Mouse (Mus musculus) kidney, embryonic 14.5 days (tissue): ENCODE data around the gene Hist1h3d. TPM values are rescaled to one million over a fixed set of nuclear protein-coding genes. Genes with fewer than 3 reads are reported as not detected.
A peak's percentile ranks its signal among the peaks of the same experiment; 100 is the strongest.

Source experiments
- ATAC-seq: fragments of 200-750 bp; cut with Nextera tagmentation; 2 replicates; pipeline ENCODE4 v1.8.0; 2017; ENCODE audit warnings: moderate number of reproducible peaks, mild to moderate bottlenecking, moderate TSS enrichment, moderate library complexity; ENCODE audit not compliant: low FRiP score, low TSS enrichment
- H3K27ac ChIP-seq: fragments of 300-500 bp; sonication (generic); 2 replicates; pipeline ENCODE4 v1.5.1; 2014; ENCODE audit warnings: low read depth, mild to moderate bottlenecking, low read length, moderate library complexity, mixed read lengths
- H3K27me3 ChIP-seq: fragments of 300-500 bp; sonication (generic); 2 replicates; pipeline ENCODE4 v1.6.1; 2014; ENCODE audit warnings: mild to moderate bottlenecking, low read length; ENCODE audit not compliant: control insufficient read depth, insufficient read depth
- H3K36me3 ChIP-seq: fragments of 300-500 bp; sonication (generic); 2 replicates; pipeline ENCODE4 v1.6.1; 2014; ENCODE audit warnings: low read length, mixed read lengths; ENCODE audit not compliant: control insufficient read depth, insufficient read depth
- H3K4me1 ChIP-seq: fragments of 300-500 bp; sonication (generic); 2 replicates; pipeline ENCODE4 v1.6.1; 2014; ENCODE audit warnings: low read length, mixed read lengths; ENCODE audit not compliant: control insufficient read depth, insufficient read depth
- H3K4me2 ChIP-seq: fragments of 300-500 bp; sonication (generic); replicated peaks from 2 replicates; pipeline ENCODE4 v1.6.1; 2014; ENCODE audit warnings: low read depth, mild to moderate bottlenecking, low read length
- H3K4me3 ChIP-seq: fragments of 300-500 bp; sonication (generic); 2 replicates; pipeline ENCODE4 v1.5.1; 2014; ENCODE audit warnings: mild to moderate bottlenecking, low read length
- H3K9ac ChIP-seq: fragments of 300-500 bp; sonication (generic); 2 replicates; pipeline ENCODE4 v1.6.1; 2014; ENCODE audit warnings: low read depth, mild to moderate bottlenecking, low read length, moderate library complexity
- H3K9me3 ChIP-seq: fragments of 300-500 bp; sonication (generic); 2 replicates; pipeline ENCODE4 v1.6.1; 2016; ENCODE audit warnings: low read length; ENCODE audit not compliant: control insufficient read depth
- WGBS: fragments of 180-500 bp; shearing (Covaris S2); extraction: QIAGEN DNeasy Blood & Tissue Kit; methylation state at CpG from one replicate; pipeline ENCODE4 v1.1.7; 2014; 5-methylcytosine and 5-hydroxymethylcytosine counted together
- polyA plus RNA-seq: library from polyadenylated mRNA; unstranded; fragments of >200 nt; fragmentation: Nextera tagmentation; extraction: Ambion mirVana; gene quantifications from 2 replicates; pipeline ENCODE4 v1.2.1, GENCODE M21; 2014

Gene Hist1h3d
- 12.0 and 14.7 TPM in 2 replicates for polyA plus RNA-seq

DNA sequence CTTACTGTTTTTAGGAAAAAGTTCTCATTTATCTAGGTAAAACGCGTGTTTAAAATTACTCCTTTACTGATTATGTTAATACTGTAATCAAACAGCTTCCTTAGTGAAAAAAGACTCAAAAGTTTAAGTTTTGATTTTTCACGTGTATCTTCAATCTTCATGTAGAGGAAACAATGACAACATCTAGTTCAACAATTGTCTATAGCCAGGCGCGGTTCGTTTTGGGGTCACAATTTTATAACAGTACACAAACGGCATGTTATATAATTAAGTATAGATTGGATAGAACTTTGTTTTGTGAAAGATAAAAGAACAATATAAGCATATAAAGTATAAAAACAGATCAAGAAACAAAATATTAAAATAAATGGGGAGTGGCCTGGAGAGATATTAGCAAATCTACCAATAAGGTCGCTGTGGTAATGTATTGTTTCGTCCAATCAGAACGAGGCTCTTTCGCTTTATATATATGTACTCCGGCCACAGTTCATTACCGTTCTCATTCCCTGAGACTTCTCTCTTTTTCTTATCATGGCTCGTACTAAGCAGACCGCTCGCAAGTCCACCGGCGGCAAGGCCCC is at the start of gene Hist1h3d:
TSS of gene Hist1h3d (plus strand) at position 493 of the 581 bp plus-strand sequence.
- H3K27ac ChIP-seq = peak within 1 kb of the TSS; percentile 94
- WGBS = under 1% methylated on average over 18 of the region's 18 CpGs
- H3K4me1 ChIP-seq = 0 out of 2 replicates have a peak, but pooled peaks cover 6% of the 10 kb centered on the region
- H3K9ac ChIP-seq = peak within 1 kb of the TSS; percentile 80
- H3K27me3 ChIP-seq = no peaks in the 10 kb centered on the region
- H3K4me3 ChIP-seq = peak within 1 kb of the TSS; percentile 54
- no peaks in the 10 kb centered on the region for H3K9me3 ChIP-seq
- H3K36me3 ChIP-seq = no peaks in the 10 kb centered on the region
- peak within 1 kb of the TSS; percentile 60 for H3K4me2 ChIP-seq
- ATAC-seq = peak; percentile 66

DNA sequence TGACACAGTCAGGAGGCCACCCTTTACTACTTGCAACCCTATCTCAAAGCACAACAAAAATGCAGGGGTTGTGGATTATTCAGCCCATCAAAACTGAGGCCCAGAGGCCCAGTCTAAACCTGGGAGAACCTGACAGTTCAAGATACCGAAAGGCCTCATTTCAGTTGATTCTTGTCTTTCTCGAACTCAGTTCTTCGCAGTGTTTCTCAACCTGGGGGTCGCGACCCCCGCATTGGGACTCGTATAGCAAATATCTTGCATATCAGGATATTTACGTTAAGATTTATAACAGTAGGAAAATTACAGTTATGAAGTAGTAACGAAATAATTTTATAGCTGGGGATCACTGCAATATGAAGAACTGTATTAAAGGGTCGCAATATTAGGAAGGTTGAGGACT is 49.7 kb upstream of the Hist1h3d start:
- peak overlapping the region; percentile 34; the same call in 1 of the 2 replicates for H3K9ac ChIP-seq
- H3K4me1 ChIP-seq = peaks cover 6% of the 10 kb centered on the region; the same call in 1 of the 2 replicates
- H3K9me3 ChIP-seq = no peaks in the 10 kb centered on the region
- H3K27ac ChIP-seq = no peak overlapping the region
- H3K4me2 ChIP-seq = peak overlapping the region; percentile 43
- no peaks in the 10 kb centered on the region for H3K27me3 ChIP-seq
- H3K4me3 ChIP-seq = peak overlapping the region; percentile 45
- ATAC-seq = no peak
- no peaks in the 10 kb centered on the region for H3K36me3 ChIP-seq
- WGBS = 2% methylated on average over 10 of the region's 10 CpGs

DNA sequence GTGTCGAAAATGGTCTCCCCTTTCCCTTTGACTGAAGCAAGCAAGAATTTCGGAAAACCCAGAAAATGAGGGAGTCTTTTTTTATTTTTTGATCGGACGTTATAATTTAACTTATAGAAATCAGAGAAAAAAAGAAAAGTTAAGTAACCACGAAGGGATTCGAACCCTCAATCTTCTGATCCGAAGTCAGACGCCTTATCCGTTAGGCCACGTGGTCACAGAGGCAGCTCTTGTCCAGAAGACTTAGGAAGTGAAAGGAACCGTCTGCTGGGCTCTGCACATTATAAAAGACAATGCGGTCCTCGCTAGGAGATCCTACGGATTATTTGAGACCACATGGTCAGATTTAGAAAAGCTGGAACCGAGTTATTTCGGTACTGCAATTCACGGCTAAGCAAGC is 49.3 kb upstream of the Hist1h3d start:
- Histone ChIP-seq H3K4me1 (peaks cover 6% of the 10 kb centered on the region; the same call in 1 of the 2 replicates), H3K4me2 (peak overlapping the region; percentile 43), H3K27me3 (no peaks in the 10 kb centered on the region), H3K27ac (no peak overlapping the region), H3K9me3 (no peaks in the 10 kb centered on the region), H3K4me3 (peak overlapping the region; percentile 45), H3K9ac (peak overlapping the region; percentile 35; the same call in 1 of the 2 replicates), H3K36me3 (no peaks in the 10 kb centered on the region)
- ATAC-seq = peak; percentile 46; the same call in 1 of the 2 replicates
- under 1% methylated on average over 17 of the region's 17 CpGs for WGBS

DNA sequence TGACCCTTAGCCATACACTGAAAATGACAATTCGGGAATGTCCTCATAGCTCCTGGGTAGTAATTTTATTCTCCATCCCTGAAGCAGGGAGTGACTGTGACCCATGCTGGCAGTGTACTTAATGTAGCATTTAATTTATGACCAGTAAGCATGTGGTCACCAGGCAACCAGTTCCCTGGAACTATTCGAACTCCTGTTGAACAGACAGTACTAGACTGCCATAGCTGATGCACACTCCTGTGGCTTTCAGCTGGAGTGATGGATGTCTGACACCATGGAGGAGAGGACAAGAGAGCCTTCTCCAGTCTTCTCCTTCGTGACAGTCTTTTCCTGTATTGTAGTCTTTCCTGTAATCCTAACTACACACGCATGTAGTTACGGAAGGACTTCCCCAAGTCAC is 46.6 kb upstream of the Hist1h3d start:
- no peaks in the 10 kb centered on the region for H3K9me3 ChIP-seq
- H3K4me1 ChIP-seq = peaks cover 13% of the 10 kb centered on the region
- peak; percentile 16; the same call in 1 of the 2 replicates for ATAC-seq
- H3K4me2 ChIP-seq = peak overlapping the region; percentile 69; the same call in 1 of the 2 replicates
- 0 out of 2 replicates have a peak overlapping the region, but pooled peaks have one; percentile 0 for H3K4me3 ChIP-seq
- H3K27me3 ChIP-seq = no peaks in the 10 kb centered on the region
- H3K27ac ChIP-seq = no peak overlapping the region
- WGBS = 46% methylated on average over 5 of the region's 5 CpGs
- H3K36me3 ChIP-seq = no peaks in the 10 kb centered on the region
- H3K9ac ChIP-seq = no peak overlapping the region

DNA sequence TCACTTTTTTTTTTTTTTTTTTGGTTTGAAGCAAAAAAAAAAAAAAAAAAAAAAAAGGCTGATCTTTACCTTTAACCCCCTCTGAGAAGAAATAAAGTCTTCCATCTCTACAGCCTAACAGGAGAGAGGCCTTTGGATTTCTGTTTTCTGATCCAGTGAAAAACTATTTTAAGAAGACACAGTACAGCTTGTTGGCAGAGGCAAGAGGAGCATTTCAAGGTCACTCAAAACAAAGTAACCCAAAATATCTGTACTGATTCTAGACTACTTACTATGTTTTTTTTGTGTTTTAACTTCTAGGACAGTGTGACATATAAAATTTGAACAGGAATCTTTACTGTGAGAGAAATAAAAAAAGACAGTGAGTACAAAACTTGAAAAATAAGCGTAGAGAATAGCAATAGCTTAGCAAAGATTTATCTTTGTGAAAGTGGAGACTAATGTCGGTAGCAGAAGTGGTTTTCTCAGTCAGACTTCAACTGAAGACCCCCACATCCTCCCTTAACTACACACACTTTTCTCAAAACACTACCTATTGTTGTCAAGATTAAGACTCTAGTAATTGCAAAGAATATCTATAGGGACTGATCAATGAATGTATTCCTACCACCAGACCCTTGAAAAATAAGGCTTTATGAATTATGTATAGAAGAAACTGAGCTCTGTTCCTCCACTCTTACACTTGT is 45.9 kb upstream of the Hist1h3d start:
- H3K9ac ChIP-seq = peak overlapping the region; percentile 89
- ATAC-seq = no peak
- no peaks in the 10 kb centered on the region for H3K9me3 ChIP-seq
- H3K27ac ChIP-seq = peak overlapping the region; percentile 99
- no peaks in the 10 kb centered on the region for H3K36me3 ChIP-seq
- peaks cover 13% of the 10 kb centered on the region for H3K4me1 ChIP-seq
- no peaks in the 10 kb centered on the region for H3K27me3 ChIP-seq
- peak overlapping the region; percentile 69 for H3K4me2 ChIP-seq
- WGBS = 14% methylated on average over 2 of the region's 2 CpGs
- peak overlapping the region; percentile 62 for H3K4me3 ChIP-seq

DNA sequence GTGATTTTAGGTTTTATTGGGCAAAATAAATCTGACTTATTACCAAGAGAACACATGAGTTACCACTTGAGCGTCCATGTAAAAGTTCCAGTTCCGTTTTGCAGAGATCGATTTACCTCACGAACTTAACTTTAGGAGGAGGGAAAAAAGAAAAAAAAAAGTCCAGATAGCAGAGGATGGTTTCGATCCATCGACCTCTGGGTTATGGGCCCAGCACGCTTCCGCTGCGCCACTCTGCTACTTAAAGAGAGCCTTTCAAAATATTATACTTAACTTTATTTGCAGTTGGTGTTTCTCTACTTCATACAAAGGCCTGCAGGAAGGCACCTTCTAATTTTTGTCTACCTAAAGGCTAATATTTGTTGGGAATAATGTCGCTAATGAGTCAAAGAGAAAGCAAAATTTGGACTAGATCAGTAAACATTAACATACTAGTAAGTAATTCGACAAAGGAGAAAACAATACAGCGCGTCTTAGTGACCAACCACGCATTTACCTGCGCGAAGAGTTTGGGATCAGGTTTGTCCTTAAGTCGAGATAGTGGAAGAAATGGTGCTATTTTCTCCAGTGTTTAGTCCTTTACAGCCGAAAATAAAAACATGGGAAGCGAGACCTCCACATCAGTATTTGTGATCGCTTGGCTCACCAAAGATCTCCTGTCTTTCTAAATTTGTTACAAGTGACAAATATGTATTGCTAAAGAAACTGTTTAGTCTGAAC is 45.2 kb upstream of the Hist1h3d start:
- peaks cover 13% of the 10 kb centered on the region for H3K4me1 ChIP-seq
- peak overlapping the region; percentile 99 for H3K27ac ChIP-seq
- peak overlapping the region; percentile 89 for H3K9ac ChIP-seq
- WGBS = under 1% methylated on average over 20 of the region's 20 CpGs
- H3K4me3 ChIP-seq = peak overlapping the region; percentile 62
- no peak for ATAC-seq
- H3K9me3 ChIP-seq = no peaks in the 10 kb centered on the region
- H3K4me2 ChIP-seq = peak overlapping the region; percentile 69
- no peaks in the 10 kb centered on the region for H3K36me3 ChIP-seq
- no peaks in the 10 kb centered on the region for H3K27me3 ChIP-seq

DNA sequence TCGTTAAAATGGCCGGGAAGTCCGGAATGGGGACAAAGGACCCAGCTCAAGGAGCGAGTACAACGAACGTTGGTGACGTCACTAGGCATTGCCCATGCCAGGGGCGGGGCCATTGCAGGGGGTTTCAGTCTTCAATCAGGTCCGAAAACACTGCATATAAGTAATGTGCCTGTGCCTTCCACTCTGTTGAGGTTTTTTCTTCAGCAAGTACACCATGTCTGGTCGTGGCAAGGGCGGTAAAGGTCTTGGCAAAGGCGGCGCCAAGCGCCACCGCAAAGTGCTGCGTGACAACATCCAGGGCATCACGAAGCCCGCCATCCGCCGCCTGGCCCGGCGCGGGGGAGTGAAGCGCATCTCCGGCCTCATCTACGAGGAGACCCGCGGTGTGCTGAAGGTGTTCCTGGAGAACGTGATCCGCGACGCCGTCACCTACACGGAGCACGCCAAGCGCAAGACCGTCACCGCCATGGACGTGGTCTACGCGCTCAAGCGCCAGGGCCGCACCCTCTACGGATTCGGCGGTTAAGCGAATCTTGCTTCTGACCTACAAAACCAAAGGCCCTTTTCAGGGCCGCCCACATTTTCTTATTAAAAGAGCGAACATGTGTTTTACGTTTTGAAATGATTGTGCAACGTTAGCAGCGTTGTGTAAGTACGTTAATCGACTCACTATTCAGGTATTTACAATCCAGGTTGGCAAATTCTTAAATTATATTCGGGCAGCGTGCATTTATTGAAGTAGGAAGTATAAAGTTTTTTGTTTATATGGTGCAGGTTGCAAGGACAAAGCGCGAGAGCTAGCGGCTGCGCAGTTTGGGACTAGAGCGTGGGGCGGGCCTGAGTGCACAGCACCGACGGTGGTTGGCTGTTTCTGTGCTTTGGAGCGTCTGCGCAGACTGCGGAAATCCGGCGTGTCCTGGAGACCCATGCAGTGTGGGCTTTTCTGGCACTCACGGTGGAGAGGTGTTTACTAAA is 44.4 kb upstream of the Hist1h3d start, which contains the start of gene Hist1h4h:
TSS of gene Hist1h4h (plus strand) at position 150 of the 975 bp plus-strand sequence.
- Histone ChIP-seq H3K9me3 (no peaks in the 10 kb centered on the region), H3K4me2 (peak within 1 kb of the TSS; percentile 69), H3K4me3 (peak within 1 kb of the TSS; percentile 62), H3K4me1 (peaks cover 14% of the 10 kb centered on the region), H3K36me3 (no peaks in the 10 kb centered on the region), H3K9ac (peak within 1 kb of the TSS; percentile 89), H3K27ac (peak within 1 kb of the TSS; percentile 99), H3K27me3 (no peaks in the 10 kb centered on the region)
- ATAC-seq = peak; percentile 76
- under 1% methylated on average over 51 of the region's 70 CpGs for WGBS
